21 mouse cellular contexts compared by ENCODE assay signal in genomic region chr6:129326568-129327150, GRCm38 (mm10). TPM values are rescaled to one million over a fixed set of nuclear protein-coding genes. Genes with fewer than 3 reads are reported as not detected.
DNase-seq lines count a peak whose midpoint lies in the region; ATAC-seq and TF ChIP-seq lines count a peak whose summit lies in the region.
"Had no signal": no experiment of that assay in that cellular context is flagged by ENCODE, and none has a peak within 500 bp of the region (broad histone marks: within the 10 kb centered on the region; RNA-seq: fewer than 3 reads in every experiment).

No protein-coding gene starts in this region.

- no peak overlapping the region for H3K27ac ChIP-seq in liver, adult 2 months (replicated peaks; ENCODE audit: insufficient read depth, low read depth, low read length)
- no peak overlapping the region for H3K27ac ChIP-seq in liver, embryonic 11.5 days (ENCODE audit: low read depth, low read length)
- H3K27ac ChIP-seq in CH12.LX (ENCODE audit: insufficient read depth, low read depth), result peak overlapping the region; percentile 92
- H3K27ac ChIP-seq in layer of hippocampus, adult 2 months, result no peak overlapping the region
- H3K27ac ChIP-seq: kidney, postnatal 0 days; midbrain, embryonic 10.5 days had no signal

- no peaks in the 10 kb centered on the region for H3K27me3 ChIP-seq in liver, adult 2 months (ENCODE audit: control insufficient read depth, insufficient read depth, low read length)
- H3K27me3 ChIP-seq in liver, embryonic 11.5 days (replicated peaks; ENCODE audit: control insufficient read depth, insufficient read depth, low read length), result no peaks in the 10 kb centered on the region
- H3K27me3 ChIP-seq in CH12.LX (replicated peaks), result no peaks in the 10 kb centered on the region

- no peak for ATAC-seq in liver, embryonic 11.5 days (replicated peaks; ENCODE audit: low FRiP score)
- no peak for ATAC-seq in erythroblast, adult 5-6 weeks (replicated peaks; ENCODE audit: low FRiP score, poor library complexity, severe bottlenecking)
- ATAC-seq: liver, postnatal 0 days had no signal

- TF ChIP-seq CTCF in liver, adult 2 months (IDR thresholded peaks at IDR 0.05; ENCODE audit: low read depth, low read length), result no peak
- no peak for TF ChIP-seq CTCF in CH12.LX (conservative IDR thresholded peaks at IDR 0.05 in 1 of 2, IDR thresholded peaks at IDR 0.05 in 1 of 2; ENCODE audit: low read depth in 2 of 2, low read length in 2 of 2)
- TF ChIP-seq CTCF in layer of hippocampus, adult 2 months (conservative IDR thresholded peaks at IDR 0.05), result no peak

- no peak for TF ChIP-seq RAD21 in CH12.LX (IDR thresholded peaks at IDR 0.05; ENCODE audit: low read depth, low read length)

- no peaks in the 10 kb centered on the region for H3K79me2 ChIP-seq in liver, adult 2 months (ENCODE audit: control insufficient read depth, insufficient read depth, low read length)
- H3K79me2 ChIP-seq in CH12.LX (replicated peaks; ENCODE audit: control insufficient read depth, extremely low read depth, insufficient read depth, poor library complexity, severe bottlenecking), result no peaks in the 10 kb centered on the region

- H3K4me2 ChIP-seq in liver, embryonic 11.5 days, result no peak overlapping the region
- peak overlapping the region; percentile 89 for H3K4me2 ChIP-seq in CH12.LX (ENCODE audit: insufficient read depth, low read depth, poor library complexity, severe bottlenecking)

- H3K9me3 ChIP-seq in liver, embryonic 11.5 days (ENCODE audit: control insufficient read depth, low read length), result no peaks in the 10 kb centered on the region
- H3K9me3 ChIP-seq in CH12.LX (replicated peaks; ENCODE audit: low read length), result no peaks in the 10 kb centered on the region
- H3K9me3 ChIP-seq: midbrain, embryonic 10.5 days had no signal

- 53% methylated on average over 13 of the region's 13 CpGs for whole genome bisulfite sequencing in liver, adult 2 months
- WGBS in liver, embryonic 11.5 days, result 74% methylated on average over 13 of the region's 13 CpGs

- TF ChIP-seq POLR2A in liver, adult 2 months (IDR thresholded peaks at IDR 0.05; ENCODE audit: extremely low read depth, insufficient read depth, low read length), result no peak
- no peak; the same call in 1 of the 2 replicates for TF ChIP-seq POLR2A in CH12.LX (IDR thresholded peaks at IDR 0.05; ENCODE audit: low read depth, low read length)

- H3K4me1 ChIP-seq in liver, adult 2 months (ENCODE audit: control insufficient read depth, insufficient read depth, low read length), result peaks cover 3% of the 10 kb centered on the region; the same call in 1 of the 2 replicates
- H3K4me1 ChIP-seq in liver, embryonic 11.5 days (replicated peaks; ENCODE audit: control insufficient read depth, insufficient read depth, low read length), result no peaks in the 10 kb centered on the region
- peaks cover 0 to 33% of the 10 kb centered on the region in 2 experiments; a peak in 2 of 4 replicates for H3K4me1 ChIP-seq in CH12.LX (ENCODE audit: control insufficient read depth in 1 of 2, insufficient read depth in 2 of 2)
- H3K4me1 ChIP-seq: midbrain, embryonic 10.5 days had no signal

- no peak overlapping the region for H3K9ac ChIP-seq in liver, adult 2 months (ENCODE audit: low read depth, low read length)
- H3K9ac ChIP-seq in liver, embryonic 11.5 days (ENCODE audit: low read depth, low read length), result no peak overlapping the region
- H3K9ac ChIP-seq in CH12.LX (ENCODE audit: insufficient read depth, low read depth), result peak overlapping the region; percentile 78
- H3K9ac ChIP-seq: liver, postnatal 0 days had no signal

- H3K4me3 ChIP-seq in liver, adult 2 months (ENCODE audit: insufficient read depth, low read depth, low read length), result no peak overlapping the region
- H3K4me3 ChIP-seq in liver, embryonic 11.5 days (ENCODE audit: low read depth, low read length), result no peak overlapping the region
- H3K4me3 ChIP-seq in CH12.LX (replicated peaks in 1 of 3; ENCODE audit: low read depth in 2 of 3, low read length in 2 of 3, poor library complexity in 1 of 3), result no peak overlapping the region
- H3K4me3 ChIP-seq in layer of hippocampus, adult 2 months, result no peak overlapping the region
- H3K4me3 ChIP-seq: midbrain, embryonic 10.5 days had no signal

- in situ Hi-C loops in CH12.LX (cut with MboI; ENCODE audit: low pct_ligation_motif_present, low pct_unique_long_range_greater_than_20kb, low sequenced_read_pairs), result no loop called here

- H3K36me3 ChIP-seq in liver, adult 2 months (ENCODE audit: control insufficient read depth, insufficient read depth, low read length), result no peaks in the 10 kb centered on the region
- H3K36me3 ChIP-seq in liver, embryonic 11.5 days (ENCODE audit: control insufficient read depth, insufficient read depth, low read length), result no peaks in the 10 kb centered on the region
- no peaks in the 10 kb centered on the region for H3K36me3 ChIP-seq in CH12.LX (replicated peaks in 1 of 2; ENCODE audit: control insufficient read depth in 1 of 2, insufficient read depth in 1 of 2, low read length in 1 of 2)
- H3K36me3 ChIP-seq: midbrain, embryonic 10.5 days had no signal

- DNase-seq in cerebellum, postnatal 14 days, result peak; percentile 22 to 30
- no peak for DNase-seq in cerebellum, adult 9-10 months
- DNase-seq in liver, adult 2 months (ENCODE audit: extremely low read depth, low read depth, low spot score), result peak; percentile 16
- DNase-seq in liver, embryonic 11.5 days (ENCODE audit: low spot score), result no peak
- peak; percentile 79 for DNase-seq in CH12.LX (ENCODE audit: extremely low read depth)
- peak; percentile 38 for DNase-seq in induced T-regulatory cell, adult 2 months (ENCODE audit: low read depth)
- DNase-seq in layer of hippocampus, adult 2 months (ENCODE audit: low spot score in 2 of 2), result no peak
- DNase-seq: adrenal gland, postnatal 14 days; liver, postnatal 0 days; thymus, postnatal 36 days had no signal

- dilution Hi-C loops in CH12.LX (cut with MboI; ENCODE audit: extremely low pct_ligation_motif_present, extremely low pct_unique_long_range_greater_than_20kb, low sequenced_read_pairs), result no loop called here

- TF ChIP-seq EP300 in CH12.LX (IDR thresholded peaks at IDR 0.05; ENCODE audit: low read length), result peak; percentile 83

TF ChIP-seq in CH12.LX, 34 proteins besides CTCF, POLR2A, EP300 and RAD21 (continues in another document):
- TF ChIP-seq MYC (IDR thresholded peaks at IDR 0.05; ENCODE audit: low read depth, low read length) (peak; percentile 91; the same call in 1 of the 2 replicates), CHD2 (IDR thresholded peaks at IDR 0.05; ENCODE audit: low read length) (no peak), BHLHE40 (IDR thresholded peaks at IDR 0.05; ENCODE audit: low read depth, low read length) (peak; percentile 81), E2F4 (IDR thresholded peaks at IDR 0.05; ENCODE audit: insufficient replicate concordance, low read depth, low read length) (no peak), USF1 (IDR thresholded peaks at IDR 0.05; ENCODE audit: low read depth, low read length) (no peak), NELFE (IDR thresholded peaks at IDR 0.05; ENCODE audit: low read depth, low read length) (no peak; the same call in 1 of the 2 replicates), ZKSCAN1 (IDR thresholded peaks at IDR 0.05; ENCODE audit: borderline replicate concordance, low read depth, low read length) (no peak), JUN (IDR thresholded peaks at IDR 0.05; ENCODE audit: insufficient read depth, low read depth, low read length) (peak; percentile 93), ETS1 (conservative IDR thresholded peaks at IDR 0.05; ENCODE audit: low read depth, low read length) (peak; percentile 88), ZMIZ1 (IDR thresholded peaks at IDR 0.05; ENCODE audit: low read depth, low read length) (no peak; the same call in 1 of the 2 replicates)

RNA-seq across cellular contexts. Expression of gene 4922502D21Rik, which starts 4.9 kb away (rescaled TPM):
- total RNA-seq in liver, adult 2 months (2014; rRNA removed), result not detected in 2 replicates
- polyA plus RNA-seq in liver, adult 2 months (2012; rRNA removed), result not detected in 2 replicates
- not detected in 2 replicates for polyA plus RNA-seq in liver, embryonic 11.5 days (2014; fragmentation: Nextera tagmentation; extraction: Ambion mirVana)
- total RNA-seq in CH12.LX (2012; rRNA removed), result 2.0 and 2.8 TPM in 2 replicates
- total RNA-seq in CH12.LX (2014; rRNA removed), result 0.23 and 0.42 TPM in 2 replicates
- polyA plus RNA-seq in CH12.LX (2012; ENCODE audit: insufficient read length, low read depth), result 0.46 and 0.61 TPM in 2 replicates
- not detected for total RNA-seq in layer of hippocampus, adult 2 months (2021)
- not detected in 2 replicates for total RNA-seq in erythroblast, adult 5-6 weeks (2015; ENCODE audit: low replicate concordance)
- total RNA-seq in erythroblast, adult 5-6 weeks (2017; ENCODE audit: low replicate concordance), result not detected in 2 replicates
- total RNA-seq: adrenal gland, postnatal 14 days; ES-E14; gastrocnemius, postnatal 4 days; layer of hippocampus, postnatal 14 days had no signal
- polyA plus RNA-seq: cortical plate, adult 2 months; heart, postnatal 0 days; intestine, embryonic 14.5 days; kidney, postnatal 0 days; limb, embryonic 11.5 days; liver, postnatal 0 days; midbrain, embryonic 10.5 days; stomach, embryonic 16.5 days had no signal

RNA-seq across cellular contexts. Expression of gene Clec12a, which starts 15.8 kb away (rescaled TPM):
- 5.3 and 6.5 TPM in 2 replicates for total RNA-seq in liver, adult 2 months (2014; rRNA removed)
- 0.86 and 1.2 TPM in 2 replicates for polyA plus RNA-seq in liver, adult 2 months (2012; rRNA removed)
- 1.7 and 2.7 TPM in 2 replicates for polyA plus RNA-seq in liver, embryonic 11.5 days (2014; fragmentation: Nextera tagmentation; extraction: Ambion mirVana)
- 1.7 TPM in 2 replicates for total RNA-seq in CH12.LX (2012; rRNA removed)
- total RNA-seq in CH12.LX (2014; rRNA removed), result 11.9 and 12.6 TPM in 2 replicates
- polyA plus RNA-seq in CH12.LX (2012; ENCODE audit: insufficient read length, low read depth), result 6.5 and 8.0 TPM in 2 replicates
- total RNA-seq in layer of hippocampus, adult 2 months (2021), result not detected
- 153 and 181 TPM in 2 replicates for total RNA-seq in erythroblast, adult 5-6 weeks (2015; ENCODE audit: low replicate concordance)
- total RNA-seq in erythroblast, adult 5-6 weeks (2017; ENCODE audit: low replicate concordance), result 93.7 and 116 TPM in 2 replicates
- total RNA-seq: ES-E14; layer of hippocampus, postnatal 14 days had no signal

RNA-seq across cellular contexts. Expression of gene Cd69, which starts 51.4 kb away (rescaled TPM):
- total RNA-seq in liver, adult 2 months (2014; rRNA removed), result 0.74 and 1.1 TPM in 2 replicates
- 0.15 TPM in 1 of 2 replicates, not detected in the other for polyA plus RNA-seq in liver, adult 2 months (2012; rRNA removed)
- 0.96 and 1.1 TPM in 2 replicates for polyA plus RNA-seq in liver, embryonic 11.5 days (2014; fragmentation: Nextera tagmentation; extraction: Ambion mirVana)
- total RNA-seq in CH12.LX (2012; rRNA removed), result 112 and 132 TPM in 2 replicates
- 229 and 269 TPM in 2 replicates for total RNA-seq in CH12.LX (2014; rRNA removed)
- 71.2 and 71.3 TPM in 2 replicates for polyA plus RNA-seq in CH12.LX (2012; ENCODE audit: insufficient read length, low read depth)
- not detected for total RNA-seq in layer of hippocampus, adult 2 months (2021)
- 4.2 and 17.3 TPM in 2 replicates for total RNA-seq in erythroblast, adult 5-6 weeks (2015; ENCODE audit: low replicate concordance)
- 2.6 and 3.7 TPM in 2 replicates for total RNA-seq in erythroblast, adult 5-6 weeks (2017; ENCODE audit: low replicate concordance)
- total RNA-seq: layer of hippocampus, postnatal 14 days had no signal
- polyA plus RNA-seq: cortical plate, adult 2 months; heart, postnatal 0 days; kidney, postnatal 0 days had no signal

RNA-seq across cellular contexts. Expression of gene Clec12b, which starts 59.0 kb away (rescaled TPM):
- total RNA-seq in liver, adult 2 months (2014; rRNA removed), result not detected in 2 replicates
- not detected in 2 replicates for polyA plus RNA-seq in liver, adult 2 months (2012; rRNA removed)
- polyA plus RNA-seq in liver, embryonic 11.5 days (2014; fragmentation: Nextera tagmentation; extraction: Ambion mirVana), result not detected in 2 replicates
- total RNA-seq in CH12.LX (2012; rRNA removed) (not detected in 2 replicates), CH12.LX (2014; rRNA removed) (not detected in 2 replicates)
- not detected in 2 replicates for polyA plus RNA-seq in CH12.LX (2012; ENCODE audit: insufficient read length, low read depth)
- total RNA-seq in layer of hippocampus, adult 2 months (2021), result not detected
- total RNA-seq in erythroblast, adult 5-6 weeks (2015; ENCODE audit: low replicate concordance), result not detected in 2 replicates
- total RNA-seq in erythroblast, adult 5-6 weeks (2017; ENCODE audit: low replicate concordance), result not detected in 2 replicates
- total RNA-seq: ES-E14; layer of hippocampus, postnatal 14 days had no signal
- polyA plus RNA-seq: intestine, embryonic 14.5 days; limb, embryonic 11.5 days; midbrain, embryonic 10.5 days; stomach, embryonic 16.5 days had no signal

Comparison
In these comparisons a context has a peak if more than half of its experiments do, and no peak if none do; other contexts are left out.
1. DNase-seq: peak in cerebellum, postnatal 14 days (2 of 2), liver, adult 2 months (single experiment), CH12.LX (single experiment) and induced T-regulatory cell, adult 2 months (single experiment); none in cerebellum, adult 9-10 months (single experiment), liver, embryonic 11.5 days (single experiment) and layer of hippocampus, adult 2 months (0 of 2).
2. RNA of gene Clec12a, which starts 15.8 kb away (total RNA-seq): 93.7 to 181 TPM in erythroblast, adult 5-6 weeks; 1.7 to 12.6 TPM in CH12.LX, 5.3 to 6.5 TPM in liver, adult 2 months and not detected in layer of hippocampus, adult 2 months; every median in the first group is over 4 times any median in the second.
3. RNA of gene Cd69, which starts 51.4 kb away (total RNA-seq): 112 to 269 TPM in CH12.LX; 2.6 to 17.3 TPM in erythroblast, adult 5-6 weeks, 0.74 to 1.1 TPM in liver, adult 2 months and not detected in layer of hippocampus, adult 2 months; every median in the first group is over 4 times any median in the second.